19 mouse cellular contexts compared by ENCODE assay signal in the genomic region with DNA sequence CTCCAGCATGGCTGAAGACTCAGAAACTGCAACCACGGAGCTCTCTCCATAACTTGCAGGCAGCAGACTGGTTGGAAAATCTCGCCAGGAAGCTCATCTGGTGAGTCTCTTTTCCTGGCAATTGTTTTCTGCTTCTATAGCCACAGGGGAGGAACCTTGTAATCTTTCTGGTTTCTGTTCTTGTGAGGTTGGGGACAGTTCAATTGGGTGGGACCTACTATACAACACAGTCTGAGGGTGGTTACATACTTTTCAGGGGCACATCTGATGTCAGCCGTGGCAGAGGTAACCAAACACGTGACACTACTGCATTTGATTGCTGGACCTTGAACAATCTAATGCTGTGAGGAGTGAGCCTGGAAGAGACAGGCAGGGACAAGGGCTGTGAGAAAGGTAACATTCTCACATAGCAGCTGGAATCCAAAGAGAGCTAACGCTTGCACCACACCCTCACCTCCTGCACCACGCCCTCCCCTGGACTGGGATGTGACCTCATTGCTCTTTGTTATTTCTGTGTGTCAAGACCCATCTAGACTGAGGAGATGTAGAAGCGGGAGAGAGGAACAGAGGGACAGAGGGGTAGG.
A peak's percentile ranks its signal among the peaks of the same experiment; 100 is the strongest.
DNase-seq lines count a peak whose midpoint lies in the region; ATAC-seq and TF ChIP-seq lines count a peak whose summit lies in the region.
"Had no signal": no experiment of that assay in that cellular context is flagged by ENCODE, and none has a peak within 500 bp of the region (broad histone marks: within the 10 kb centered on the region; RNA-seq: fewer than 3 reads in every experiment).

No protein-coding gene starts in this region.

- peak; percentile 57 for ATAC-seq in kidney, embryonic 14.5 days (ENCODE audit: low FRiP score, low TSS enrichment)
- ATAC-seq in midbrain, embryonic 14.5 days (ENCODE audit: low FRiP score, low TSS enrichment) = no peak
- ATAC-seq: forebrain, embryonic 15.5 days; midbrain, embryonic 13.5 days had no signal

- H3K9me3 ChIP-seq in kidney, embryonic 14.5 days (ENCODE audit: control insufficient read depth, low read length) = no peaks in the 10 kb centered on the region
- H3K9me3 ChIP-seq in midbrain, embryonic 14.5 days (ENCODE audit: control insufficient read depth, low read length) = no peaks in the 10 kb centered on the region
- H3K9me3 ChIP-seq: forebrain, embryonic 15.5 days; hindbrain, embryonic 12.5 days; limb, embryonic 10.5 days; liver, embryonic 13.5 days; midbrain, embryonic 13.5 days; neural tube, embryonic 13.5 days had no signal

- 59% methylated on average over 7 of the region's 7 CpGs for WGBS in kidney, embryonic 14.5 days
- 78% methylated on average over 7 of the region's 7 CpGs for WGBS in midbrain, embryonic 14.5 days

- H3K9ac ChIP-seq in kidney, embryonic 14.5 days (ENCODE audit: low read depth, low read length) = no peak overlapping the region
- no peak overlapping the region for H3K9ac ChIP-seq in midbrain, embryonic 14.5 days (replicated peaks; ENCODE audit: low read length)
- H3K9ac ChIP-seq: forebrain, embryonic 15.5 days; hindbrain, embryonic 12.5 days; liver, embryonic 13.5 days; midbrain, embryonic 13.5 days; neural tube, embryonic 13.5 days had no signal

- no peaks in the 10 kb centered on the region for H3K36me3 ChIP-seq in kidney, embryonic 14.5 days (ENCODE audit: control insufficient read depth, insufficient read depth, low read length)
- no peaks in the 10 kb centered on the region for H3K36me3 ChIP-seq in midbrain, embryonic 14.5 days (ENCODE audit: control insufficient read depth, insufficient read depth, low read length)
- H3K36me3 ChIP-seq: forebrain, embryonic 15.5 days; hindbrain, embryonic 12.5 days; limb, embryonic 10.5 days; liver, embryonic 13.5 days; midbrain, embryonic 13.5 days; neural tube, embryonic 13.5 days had no signal

- no peak overlapping the region for H3K4me2 ChIP-seq in kidney, embryonic 14.5 days (replicated peaks; ENCODE audit: low read depth, low read length)
- no peak overlapping the region for H3K4me2 ChIP-seq in midbrain, embryonic 14.5 days (ENCODE audit: low read length)
- H3K4me2 ChIP-seq: forebrain, embryonic 15.5 days; hindbrain, embryonic 12.5 days; liver, embryonic 13.5 days; midbrain, embryonic 13.5 days; neural tube, embryonic 13.5 days had no signal

- TF ChIP-seq CTCF in layer of hippocampus, adult 2 months (conservative IDR thresholded peaks at IDR 0.05) = no peak

- intact Hi-C loops in heart, postnatal 14 days (cut with DNase I) = loop anchor here (5.0 kb wide), 3 partner anchors 40 to 145 kb away; no protein-coding TSS in a partner anchor

- no peak overlapping the region for H3K4me3 ChIP-seq in kidney, embryonic 14.5 days (ENCODE audit: low read length)
- no peak overlapping the region for H3K4me3 ChIP-seq in layer of hippocampus, adult 2 months
- no peak overlapping the region for H3K4me3 ChIP-seq in midbrain, embryonic 14.5 days (replicated peaks; ENCODE audit: low read depth, low read length)
- H3K4me3 ChIP-seq: forebrain, embryonic 15.5 days; hindbrain, embryonic 12.5 days; limb, embryonic 10.5 days; liver, embryonic 13.5 days; midbrain, embryonic 13.5 days; neural tube, embryonic 13.5 days had no signal

- no peak overlapping the region for H3K27ac ChIP-seq in kidney, embryonic 14.5 days (ENCODE audit: low read depth, low read length)
- no peak overlapping the region for H3K27ac ChIP-seq in layer of hippocampus, adult 2 months
- no peak overlapping the region for H3K27ac ChIP-seq in midbrain, embryonic 14.5 days (replicated peaks; ENCODE audit: low read depth, low read length)
- H3K27ac ChIP-seq: forebrain, embryonic 15.5 days; hindbrain, embryonic 12.5 days; limb, embryonic 10.5 days; liver, embryonic 13.5 days; midbrain, embryonic 13.5 days; neural tube, embryonic 13.5 days had no signal

- no peak for DNase-seq in kidney, postnatal 25 days
- DNase-seq in ES-CJ7 (ENCODE audit: low read depth, low spot score) = peak; percentile 37
- DNase-seq in heart, adult 8-10 months (ENCODE audit: low spot score) = peak; percentile 24
- DNase-seq in heart, postnatal 14 days = peak; percentile 6 to 12
- no peak for DNase-seq in cerebellum, postnatal 36 days
- no peak for DNase-seq in layer of hippocampus, adult 2 months (ENCODE audit: low spot score in 2 of 2)
- DNase-seq in midbrain, embryonic 14.5 days = no peak
- DNase-seq: B cell, adult 2 months; cerebellum, adult 11 months; gastrocnemius, postnatal 14 days; kidney, adult 2 months; liver, embryonic 13.5 days; lung, postnatal 36 days had no signal

- H3K27me3 ChIP-seq in kidney, embryonic 14.5 days (ENCODE audit: control insufficient read depth, insufficient read depth, low read length) = no peaks in the 10 kb centered on the region
- H3K27me3 ChIP-seq in midbrain, embryonic 14.5 days (ENCODE audit: control insufficient read depth, insufficient read depth, low read length) = no peaks in the 10 kb centered on the region
- H3K27me3 ChIP-seq: forebrain, embryonic 15.5 days; hindbrain, embryonic 12.5 days; liver, embryonic 13.5 days; midbrain, embryonic 13.5 days; neural tube, embryonic 13.5 days had no signal

- no peaks in the 10 kb centered on the region for H3K4me1 ChIP-seq in kidney, embryonic 14.5 days (ENCODE audit: control insufficient read depth, insufficient read depth, low read length)
- H3K4me1 ChIP-seq in midbrain, embryonic 14.5 days (ENCODE audit: control insufficient read depth, insufficient read depth, low read length) = no peaks in the 10 kb centered on the region
- H3K4me1 ChIP-seq: forebrain, embryonic 15.5 days; hindbrain, embryonic 12.5 days; limb, embryonic 10.5 days; liver, embryonic 13.5 days; midbrain, embryonic 13.5 days; neural tube, embryonic 13.5 days had no signal

Comparison
In these comparisons a context has a peak if more than half of its experiments do, and no peak if none do; other contexts are left out.
1. DNase-seq: peak in ES-CJ7 (single experiment), heart, adult 8-10 months (single experiment) and heart, postnatal 14 days (2 of 2); none in kidney, postnatal 25 days (0 of 2), cerebellum, postnatal 36 days (0 of 2), layer of hippocampus, adult 2 months (0 of 2) and midbrain, embryonic 14.5 days (single experiment).